Mouse (Mus musculus): ENCODE data around the gene Pced1b.
A peak's percentile ranks its signal among the peaks of the same experiment; 100 is the strongest.

The Pced1b gene

DNA sequence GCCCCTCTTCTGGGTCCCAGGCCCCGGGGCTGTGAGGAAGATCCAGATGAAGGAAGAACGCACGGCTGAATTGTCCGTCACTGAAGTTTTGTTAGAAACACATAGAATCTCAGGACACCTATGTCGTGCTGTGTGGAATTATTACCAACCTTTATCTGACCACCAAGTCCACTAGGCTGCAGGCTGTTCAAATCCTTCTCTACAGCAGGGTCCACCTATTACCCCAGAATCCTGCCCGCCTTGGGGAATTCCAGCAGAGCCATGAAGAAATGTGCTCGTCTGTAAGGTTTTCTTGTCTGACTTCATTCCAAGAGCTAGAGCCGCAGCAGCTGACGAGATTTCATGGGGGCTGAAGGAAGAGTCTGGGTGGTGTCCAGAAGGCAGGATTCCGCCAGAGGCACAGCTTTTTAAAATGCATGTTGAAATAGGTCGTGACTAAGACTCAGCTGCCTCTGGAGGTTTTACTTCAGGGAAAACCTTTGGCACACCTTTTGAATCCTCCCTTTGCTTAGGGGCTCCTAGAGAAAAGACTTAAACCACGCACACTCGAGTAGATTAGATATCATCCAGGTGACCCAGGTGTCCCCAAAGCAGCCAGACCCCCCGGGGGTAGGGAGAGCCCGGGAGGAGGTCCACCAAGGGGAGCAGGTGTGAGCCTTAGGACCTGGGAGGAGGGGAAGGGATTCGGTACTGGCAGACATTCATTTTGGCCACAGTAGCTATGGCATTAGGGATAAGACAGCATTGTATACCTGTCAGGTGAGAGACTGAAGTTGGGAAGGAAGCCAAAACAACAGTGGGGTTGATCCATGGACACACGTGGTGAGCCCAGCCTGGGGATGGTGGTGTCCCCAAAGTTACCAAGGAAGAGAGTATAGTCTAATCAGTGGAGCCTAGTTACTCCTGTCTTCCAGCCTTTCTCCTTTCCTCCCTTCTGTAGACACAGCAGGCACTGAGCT lies 160.9 kb downstream of the Pced1b start:
- DNase-seq: peak; percentile 58

DNA sequence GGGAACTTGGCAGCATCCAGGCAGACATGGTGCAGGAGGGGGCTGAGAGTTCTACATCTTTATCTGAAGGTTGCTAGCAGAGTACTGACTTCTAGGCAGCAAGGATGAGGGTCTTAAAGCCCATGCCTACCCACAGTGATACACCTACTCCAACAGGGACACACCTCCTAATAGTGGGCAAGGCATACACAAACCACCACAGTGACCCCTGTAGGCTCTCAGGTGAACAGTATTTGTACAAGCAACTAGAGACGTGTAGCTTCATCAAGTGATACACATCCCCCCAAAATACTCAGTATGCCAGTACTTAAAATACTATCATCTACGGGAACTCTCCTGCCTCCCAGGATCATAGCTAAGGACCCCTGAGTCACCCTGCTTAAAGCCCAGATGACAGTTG lies 164.2 kb downstream of the Pced1b start:
- no peak for DNase-seq

DNA sequence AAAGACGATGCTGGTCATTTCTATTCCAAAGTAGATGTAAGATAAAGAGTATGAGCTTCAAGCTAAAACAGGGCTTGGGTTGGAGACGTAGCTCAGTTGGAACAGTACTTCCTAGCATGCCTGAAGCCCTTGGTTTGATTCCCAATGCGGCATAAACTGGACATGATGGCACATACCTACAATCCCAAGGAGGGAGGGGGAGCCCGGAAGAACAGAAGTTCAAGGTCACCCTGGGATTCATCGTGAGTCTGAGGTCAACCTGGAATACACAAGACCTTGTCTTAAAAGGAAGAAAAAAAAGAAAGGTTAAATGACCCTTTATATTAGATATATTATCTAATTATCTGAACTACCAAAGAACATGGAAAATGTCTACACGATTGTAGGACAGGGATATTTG lies 164.8 kb downstream of the Pced1b start:
- no peak for DNase-seq

DNA sequence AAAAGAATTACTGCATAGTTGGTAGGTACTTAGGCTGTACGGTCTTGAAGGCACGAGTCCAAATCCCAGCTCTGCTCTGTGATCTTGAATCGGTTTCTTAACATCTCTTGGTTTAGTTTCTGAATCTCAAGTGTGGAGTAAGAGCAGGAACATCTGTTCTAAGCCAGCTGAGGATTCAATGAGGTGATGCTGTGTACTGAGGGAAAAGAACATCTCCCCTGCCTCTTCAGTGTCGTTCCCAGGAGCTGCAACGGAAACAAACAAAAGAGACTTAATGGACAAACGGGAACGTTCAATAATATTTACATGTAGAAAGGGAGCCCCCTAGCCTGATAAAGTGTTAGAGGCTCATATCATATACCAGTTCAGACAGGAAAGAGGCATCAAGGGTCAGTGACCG lies 165.4 kb downstream of the Pced1b start:
- DNase-seq: no peak

DNA sequence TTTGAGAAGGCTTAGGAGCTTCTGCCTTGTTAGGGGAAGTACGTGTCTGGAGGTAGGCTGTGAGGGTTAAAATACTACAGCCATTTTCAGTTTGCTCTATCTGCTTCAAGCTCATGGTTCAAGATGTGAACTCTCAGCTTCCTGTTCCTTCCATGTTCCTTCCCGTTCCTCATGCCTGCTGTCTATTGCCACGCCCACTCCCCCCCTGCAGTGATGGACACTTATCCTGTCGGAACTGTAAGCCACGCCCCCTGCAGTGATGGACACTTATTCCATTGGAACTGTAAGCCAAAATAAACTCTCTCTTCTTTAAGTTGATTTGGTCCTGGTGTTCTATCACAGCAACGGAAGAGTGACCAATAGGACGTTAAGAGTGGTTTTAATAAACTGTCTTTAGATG lies 166.0 kb downstream of the Pced1b start:
- DNase-seq: no peak

DNA sequence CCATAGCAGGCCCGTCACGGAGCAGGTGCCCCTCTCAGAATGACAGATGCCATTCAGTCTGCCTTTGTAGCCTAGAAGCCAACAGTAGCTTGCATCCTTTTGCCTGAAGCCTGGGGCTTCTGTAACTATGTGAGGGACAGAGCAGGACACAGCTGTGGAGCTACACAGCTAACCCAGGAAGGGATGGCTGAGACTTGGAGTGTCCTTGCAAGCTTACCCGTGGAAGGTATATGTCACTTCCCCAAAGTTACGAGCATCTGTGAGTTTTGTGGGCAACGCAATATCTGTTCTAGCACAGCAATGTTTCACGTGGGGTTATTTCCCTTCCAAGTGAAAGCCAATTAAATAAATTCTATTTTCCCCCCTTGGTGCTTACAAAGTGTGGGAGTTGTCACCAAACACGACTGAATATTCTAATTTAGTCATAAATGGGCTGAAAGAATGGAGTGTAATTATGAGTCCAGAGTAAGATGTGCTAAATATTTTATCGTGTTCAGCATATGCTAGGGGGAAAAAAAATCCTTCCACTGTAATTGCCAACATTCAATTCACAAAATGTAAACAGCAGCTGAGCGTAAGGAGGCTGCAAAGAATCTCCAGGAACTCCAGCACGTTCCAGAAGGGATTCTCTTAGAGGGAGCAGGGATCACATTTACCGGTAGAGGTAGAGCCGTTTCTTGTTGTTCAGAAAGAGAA lies 168.0 kb downstream of the Pced1b start:
- no peak for DNase-seq

DNA sequence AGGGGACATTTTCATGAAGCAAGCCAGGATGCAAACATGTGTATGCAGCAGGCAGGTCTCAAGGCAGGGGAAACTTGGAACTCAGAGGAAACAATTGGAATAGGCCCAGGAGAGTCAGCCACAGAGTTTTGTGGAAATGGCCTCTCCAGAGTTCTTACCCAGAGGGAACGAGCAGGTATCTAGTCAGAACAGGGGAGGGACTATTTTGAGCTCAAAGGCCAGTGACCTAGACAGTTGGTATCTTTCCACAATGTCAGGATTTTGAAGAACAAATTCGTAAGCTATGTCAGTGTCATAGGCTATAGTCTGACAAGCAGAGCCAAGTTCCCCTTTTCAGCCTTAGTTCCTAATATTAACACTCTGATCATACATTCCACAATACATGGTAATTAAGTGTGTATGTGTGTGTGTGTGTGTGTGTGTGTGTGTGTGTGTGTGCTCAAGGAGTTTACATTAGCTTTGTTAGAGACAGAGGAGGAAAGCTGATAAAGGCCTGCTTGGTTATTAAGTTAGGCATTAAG lies 168.6 kb downstream of the Pced1b start:
- DNase-seq: no peak

DNA sequence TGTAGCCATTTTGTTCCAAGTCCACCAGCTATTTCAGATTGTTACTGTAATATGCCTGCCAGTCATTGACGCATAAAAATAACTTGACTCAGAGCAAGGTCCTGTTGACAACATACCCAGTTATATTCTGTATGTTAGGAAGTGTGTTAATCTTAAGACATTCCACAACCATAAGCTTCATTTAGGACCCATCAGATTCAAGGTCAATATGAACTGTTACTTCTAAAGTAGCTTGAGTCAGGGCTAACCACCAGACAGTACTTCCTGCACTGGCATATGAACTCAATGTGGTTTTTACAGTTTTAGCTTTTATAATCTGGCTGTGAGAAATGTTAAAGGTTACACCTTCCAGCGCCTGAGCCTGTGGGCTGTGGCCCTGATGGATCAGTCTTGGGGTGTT lies 173.4 kb downstream of the Pced1b start:
- DNase-seq: no peak

DNA sequence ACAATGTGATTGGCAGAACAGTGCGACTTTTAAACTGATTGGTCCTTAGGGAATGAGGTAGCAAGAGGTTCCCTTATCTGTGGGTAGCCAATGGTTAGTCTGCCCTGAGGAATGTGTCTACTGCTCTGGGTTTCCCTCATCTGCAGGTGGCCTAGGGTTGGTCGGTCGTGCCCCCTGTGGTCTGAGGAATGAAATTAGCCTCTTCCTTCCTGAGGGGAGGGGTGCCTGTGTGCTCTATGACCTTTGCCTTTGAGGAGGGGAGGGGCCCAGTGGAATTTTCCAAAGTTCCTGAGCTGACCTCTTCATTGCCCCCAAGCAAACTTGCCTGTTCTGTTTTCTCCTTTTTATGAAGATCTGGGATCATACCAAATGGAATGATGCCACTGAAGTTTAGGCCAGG lies 174.6 kb downstream of the Pced1b start:
- no peak for DNase-seq

DNA sequence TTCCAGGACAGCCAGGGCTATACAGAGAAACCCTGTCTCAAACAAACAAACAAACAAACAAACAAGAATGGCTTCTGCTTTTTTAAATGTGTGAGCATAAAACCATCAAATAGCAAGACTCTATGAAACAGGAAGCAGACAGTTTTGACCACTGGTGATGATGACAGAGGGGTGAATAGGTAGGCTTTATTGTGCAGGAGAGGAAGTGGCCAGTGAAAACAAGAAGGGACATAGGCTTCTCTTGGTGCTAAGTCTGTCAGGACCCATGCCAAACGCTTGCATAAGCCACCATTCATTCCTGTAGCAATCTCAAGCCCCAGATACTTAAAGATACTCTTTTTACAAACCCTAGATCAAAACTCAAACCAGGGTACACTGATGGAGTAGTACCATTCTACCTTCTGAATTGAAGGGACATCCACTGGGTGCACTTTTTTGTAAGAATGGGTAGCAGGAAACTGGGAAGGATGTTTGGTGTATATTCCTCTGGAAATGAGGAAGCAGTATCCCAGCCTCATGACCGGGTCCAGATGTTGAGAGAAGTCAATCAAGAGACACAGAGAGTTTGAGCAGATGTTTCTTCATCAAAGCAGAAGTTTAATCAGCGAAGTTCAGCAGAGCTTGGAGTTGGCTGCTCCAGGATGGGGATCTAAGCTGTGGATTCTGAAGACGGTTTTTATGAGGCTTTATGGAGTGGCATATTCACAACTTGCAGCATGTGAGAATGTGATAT lies 175.5 kb downstream of the Pced1b start:
- DNase-seq: no peak

DNA sequence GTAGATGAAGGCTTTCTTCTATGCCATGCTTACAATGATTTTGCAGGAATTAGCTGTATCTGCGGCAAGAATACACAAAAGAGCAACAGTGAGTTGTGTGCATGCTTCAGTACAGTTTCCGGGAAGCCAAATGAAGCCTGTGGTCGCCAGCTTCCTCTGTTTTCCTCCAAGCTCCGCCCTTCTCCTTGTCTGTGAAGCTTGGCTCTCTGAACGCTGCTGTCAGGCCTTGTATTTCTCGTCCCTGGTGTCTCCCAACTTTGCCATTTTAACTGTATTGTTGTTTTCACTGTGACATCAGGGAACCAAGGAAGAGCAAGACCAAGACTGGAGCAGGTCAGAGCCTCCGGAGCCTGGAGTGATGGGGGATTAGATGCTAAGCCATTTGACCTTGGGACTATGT lies 177.5 kb downstream of the Pced1b start:
- no peak for DNase-seq

DNA sequence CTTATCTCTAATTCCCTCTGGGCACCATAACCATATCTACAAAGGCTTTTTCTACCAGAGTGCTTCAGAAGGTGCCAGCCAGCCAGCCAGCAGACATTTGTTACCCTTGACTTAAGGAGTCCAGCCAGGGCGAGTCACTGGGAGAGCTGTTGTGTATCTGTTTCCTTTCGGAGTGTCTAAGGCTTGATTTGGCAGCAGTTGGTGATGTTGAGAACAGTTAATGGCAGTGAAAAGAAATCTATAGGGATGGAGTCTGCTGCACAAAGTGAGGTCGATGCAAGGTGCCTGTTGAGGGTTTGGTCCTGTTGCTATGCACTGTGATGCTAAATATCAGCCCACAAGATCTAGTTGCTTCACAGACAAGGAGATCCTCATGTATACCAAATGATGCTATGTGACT lies 178.1 kb downstream of the Pced1b start:
- DNase-seq: no peak

DNA sequence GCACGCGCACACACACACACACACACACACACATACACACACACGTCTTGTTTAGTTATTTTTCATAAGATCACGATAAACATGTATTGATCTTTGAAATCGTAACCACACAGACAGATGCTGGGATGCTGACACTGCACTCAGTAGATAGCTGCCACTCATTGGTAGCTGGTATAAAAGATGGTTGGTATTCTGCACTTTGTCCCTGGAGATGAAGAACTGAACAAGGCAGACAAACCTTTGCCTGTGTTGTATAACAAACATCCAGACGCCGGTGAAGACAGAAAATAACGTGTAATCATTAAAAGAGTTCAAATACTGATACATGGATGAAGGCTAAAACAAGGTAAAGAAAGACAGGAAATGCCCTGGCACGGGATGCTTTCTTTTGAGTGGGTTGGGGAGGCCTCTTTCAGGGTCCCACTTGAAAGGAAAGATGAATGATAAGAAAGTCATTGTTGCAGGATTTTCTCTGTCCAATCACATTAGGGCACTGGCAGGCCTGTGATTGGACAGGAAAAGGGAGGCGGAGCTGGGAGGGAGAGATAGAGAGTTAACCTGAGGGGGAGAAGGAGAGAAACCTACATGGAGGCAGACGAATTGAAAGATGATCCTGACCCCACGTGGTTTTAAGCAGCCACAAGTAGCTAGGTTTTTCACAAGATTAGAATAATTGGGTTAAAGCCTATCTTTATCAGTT lies 182.4 kb downstream of the Pced1b start:
- DNase-seq: no peak

DNA sequence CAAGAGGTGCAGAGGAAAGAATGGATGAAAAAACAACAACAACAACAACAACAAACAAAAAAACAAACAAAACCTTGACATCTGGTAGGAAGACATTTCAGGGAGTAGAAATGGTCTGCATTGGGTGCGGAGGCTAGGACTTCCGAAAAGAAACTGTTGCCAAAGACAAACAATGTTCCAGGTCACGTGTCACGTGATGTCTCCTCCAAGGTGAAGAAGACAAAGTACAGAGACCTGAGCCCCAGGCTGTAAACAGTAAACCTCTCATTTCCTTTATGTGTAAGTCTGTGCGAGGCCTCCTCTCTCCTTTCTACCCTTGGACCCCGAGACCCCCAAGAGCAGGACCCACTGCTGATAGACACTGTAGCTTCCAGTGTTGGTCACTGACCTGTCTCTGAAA lies 184.6 kb downstream of the Pced1b start:
- no peak for DNase-seq

DNA sequence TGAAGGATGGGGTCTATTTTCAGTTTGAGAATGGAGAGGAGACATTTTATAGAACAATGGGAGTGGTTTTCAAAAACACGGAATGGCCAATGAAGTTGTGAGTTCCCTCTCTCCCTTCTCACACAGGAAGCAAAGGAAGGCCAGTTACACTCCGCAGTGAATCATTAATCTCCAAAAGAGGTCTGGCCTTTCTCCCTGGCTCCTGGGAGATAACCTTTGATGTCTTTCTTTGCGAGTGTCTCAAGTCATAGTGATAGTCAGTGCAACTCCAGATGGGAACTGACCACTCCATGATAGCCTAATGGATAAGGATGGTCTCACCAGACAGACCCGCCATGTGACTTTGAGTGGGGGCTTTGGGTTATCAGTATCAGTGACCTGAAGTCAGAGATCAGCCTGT lies 185.3 kb downstream of the Pced1b start:
- no peak for DNase-seq
